22 mouse cellular contexts compared by ENCODE assay signal in genomic region chr7:67854080-67855022, GRCm38 (mm10).
A peak's percentile ranks its signal among the peaks of the same experiment; 100 is the strongest.
DNase-seq lines count a peak whose midpoint lies in the region; ATAC-seq and TF ChIP-seq lines count a peak whose summit lies in the region.
"Had no signal": no experiment of that assay in that cellular context is flagged by ENCODE, and none has a peak within 500 bp of the region (broad histone marks: within the 10 kb centered on the region; RNA-seq: fewer than 3 reads in every experiment).

No protein-coding gene starts in this region.

- no peak overlapping the region for H3K4me3 ChIP-seq in layer of hippocampus, adult 2 months
- H3K4me3 ChIP-seq in CH12.LX (replicated peaks in 1 of 3; ENCODE audit: low read depth in 2 of 3, low read length in 2 of 3, poor library complexity in 1 of 3), result no peak overlapping the region
- H3K4me3 ChIP-seq: erythroblast, embryonic 14.5 days; forebrain, embryonic 13.5 days; heart, embryonic 10.5 days; hindbrain, embryonic 12.5 days; midbrain, embryonic 15.5 days had no signal

- H3K27me3 ChIP-seq in CH12.LX (replicated peaks), result peaks cover 76% of the 10 kb centered on the region
- H3K27me3 ChIP-seq: forebrain, embryonic 13.5 days; hindbrain, embryonic 12.5 days; midbrain, embryonic 15.5 days had no signal

- TF ChIP-seq EP300 in CH12.LX (IDR thresholded peaks at IDR 0.05; ENCODE audit: low read length), result peak; percentile 65

- no peaks in the 10 kb centered on the region for H3K79me2 ChIP-seq in CH12.LX (replicated peaks; ENCODE audit: control insufficient read depth, extremely low read depth, insufficient read depth, poor library complexity, severe bottlenecking)

- no peak for TF ChIP-seq POLR2A in CH12.LX (IDR thresholded peaks at IDR 0.05; ENCODE audit: low read depth, low read length)

- DNase-seq in layer of hippocampus, adult 2 months (ENCODE audit: low spot score in 2 of 2), result no peak
- DNase-seq in layer of hippocampus, postnatal 36 days, result no peak
- DNase-seq in CH12.LX (ENCODE audit: extremely low read depth), result peak; percentile 42
- DNase-seq in thymus, postnatal 14 days, result peak; percentile 38
- DNase-seq in kidney, postnatal 25 days, result no peak
- no peak for DNase-seq in testis, postnatal 10 days (ENCODE audit: low spot score)
- DNase-seq: adrenal gland, postnatal 36 days; cerebellum, adult 11-12 months; cerebellum, postnatal 36 days; gastrocnemius, postnatal 36 days; kidney, adult 2 months; kidney, postnatal 14 days; lung, postnatal 10 days; right cerebral cortex, adult 18-20 months had no signal

- in situ Hi-C loops in CH12.LX (cut with MboI; ENCODE audit: low pct_ligation_motif_present, low pct_unique_long_range_greater_than_20kb, low sequenced_read_pairs), result no loop called here

- TF ChIP-seq CTCF in layer of hippocampus, adult 2 months (conservative IDR thresholded peaks at IDR 0.05), result 0 out of 2 replicates have a peak, but pooled peaks have one; percentile 10
- no peak for TF ChIP-seq CTCF in CH12.LX (conservative IDR thresholded peaks at IDR 0.05 in 1 of 2, IDR thresholded peaks at IDR 0.05 in 1 of 2; ENCODE audit: low read depth in 2 of 2, low read length in 2 of 2)

- H3K4me2 ChIP-seq in CH12.LX (ENCODE audit: insufficient read depth, low read depth, poor library complexity, severe bottlenecking), result peak overlapping the region; percentile 58
- H3K4me2 ChIP-seq: forebrain, embryonic 13.5 days; hindbrain, embryonic 12.5 days; midbrain, embryonic 15.5 days had no signal

- peak; percentile 66 for ATAC-seq in megakaryocyte, adult 5-6 weeks (ENCODE audit: poor library complexity, severe bottlenecking)
- ATAC-seq: forebrain, embryonic 13.5 days; inflammation-experienced regulatory T-cells, adult 6 months; midbrain, embryonic 15.5 days had no signal

- H3K27ac ChIP-seq in layer of hippocampus, adult 2 months, result no peak overlapping the region
- no peak overlapping the region for H3K27ac ChIP-seq in CH12.LX (ENCODE audit: insufficient read depth, low read depth)
- H3K27ac ChIP-seq: forebrain, embryonic 13.5 days; heart, embryonic 10.5 days; hindbrain, embryonic 12.5 days; liver, embryonic 14.5 days; midbrain, embryonic 15.5 days had no signal

- dilution Hi-C loops in CH12.LX (cut with MboI; ENCODE audit: extremely low pct_ligation_motif_present, extremely low pct_unique_long_range_greater_than_20kb, low sequenced_read_pairs), result no loop called here

- no peaks in the 10 kb centered on the region for H3K9me3 ChIP-seq in CH12.LX (replicated peaks; ENCODE audit: low read length)
- H3K9me3 ChIP-seq: forebrain, embryonic 13.5 days; heart, embryonic 10.5 days; hindbrain, embryonic 12.5 days; midbrain, embryonic 15.5 days had no signal

- peaks cover 3 to 13% of the 10 kb centered on the region in 2 experiments for H3K4me1 ChIP-seq in CH12.LX (ENCODE audit: control insufficient read depth in 1 of 2, insufficient read depth in 2 of 2)
- H3K4me1 ChIP-seq: hindbrain, embryonic 12.5 days had no signal

- no peaks in the 10 kb centered on the region for H3K36me3 ChIP-seq in CH12.LX (replicated peaks in 1 of 2; ENCODE audit: control insufficient read depth in 1 of 2, insufficient read depth in 1 of 2, low read length in 1 of 2)
- H3K36me3 ChIP-seq: heart, embryonic 10.5 days; hindbrain, embryonic 12.5 days; midbrain, embryonic 15.5 days had no signal

- no peak overlapping the region for H3K9ac ChIP-seq in CH12.LX (ENCODE audit: insufficient read depth, low read depth)
- H3K9ac ChIP-seq: forebrain, embryonic 13.5 days; hindbrain, embryonic 12.5 days; liver, embryonic 14.5 days; midbrain, embryonic 15.5 days had no signal

- no peak for TF ChIP-seq RAD21 in CH12.LX (IDR thresholded peaks at IDR 0.05; ENCODE audit: low read depth, low read length)

TF ChIP-seq in CH12.LX, 34 proteins besides CTCF, POLR2A, EP300 and RAD21:
- TF ChIP-seq JUN (IDR thresholded peaks at IDR 0.05; ENCODE audit: insufficient read depth, low read depth, low read length) (no peak), TBP (conservative IDR thresholded peaks at IDR 0.05; ENCODE audit: low read depth, low read length) (no peak), ETS1 (conservative IDR thresholded peaks at IDR 0.05; ENCODE audit: low read depth, low read length) (peak; percentile 52; the same call in 1 of the 2 replicates), MEF2A (IDR thresholded peaks at IDR 0.05; ENCODE audit: borderline replicate concordance, low read depth, low read length) (peak; percentile 46; the same call in 1 of the 2 replicates), BHLHE40 (IDR thresholded peaks at IDR 0.05; ENCODE audit: low read depth, low read length) (peak; percentile 69), MAX (IDR thresholded peaks at IDR 0.05; ENCODE audit: low read length) (no peak), ZMIZ1 (IDR thresholded peaks at IDR 0.05; ENCODE audit: low read depth, low read length) (no peak), IRF4 (IDR thresholded peaks at IDR 0.05; ENCODE audit: low read depth, low read length) (no peak), USF2 (conservative IDR thresholded peaks at IDR 0.05; ENCODE audit: low read depth, low read length) (no peak), NELFE (IDR thresholded peaks at IDR 0.05; ENCODE audit: low read depth, low read length) (no peak), MAZ (IDR thresholded peaks at IDR 0.05; ENCODE audit: low read depth, low read length) (0 out of 2 replicates have a peak, but pooled peaks have one; percentile 25), TCF12 (IDR thresholded peaks at IDR 0.05; ENCODE audit: low read depth, low read length) (peak; percentile 98), ZNF384 (IDR thresholded peaks at IDR 0.05; ENCODE audit: low read depth, low read length) (no peak), UBTF (IDR thresholded peaks at IDR 0.05; ENCODE audit: low read depth, low read length) (no peak), RCOR1 (conservative IDR thresholded peaks at IDR 0.05; ENCODE audit: low read depth, low read length) (no peak), POLR2AphosphoS2 (IDR thresholded peaks at IDR 0.05; ENCODE audit: low read depth, low read length) (no peak), SMC3 (IDR thresholded peaks at IDR 0.05; ENCODE audit: low read depth, low read length) (no peak), ZC3H11A (IDR thresholded peaks at IDR 0.05; ENCODE audit: low read depth, low read length) (no peak), E2F4 (IDR thresholded peaks at IDR 0.05; ENCODE audit: insufficient replicate concordance, low read depth, low read length) (no peak), GABPA (IDR thresholded peaks at IDR 0.05; ENCODE audit: insufficient replicate concordance, low read depth, low read length) (no peak), JUND (conservative IDR thresholded peaks at IDR 0.05; ENCODE audit: low read depth, low read length) (no peak), SIN3A (IDR thresholded peaks at IDR 0.05; ENCODE audit: low read length) (no peak), PAX5 (IDR thresholded peaks at IDR 0.05; ENCODE audit: low read length) (no peak), MAFK (IDR thresholded peaks at IDR 0.05; ENCODE audit: insufficient replicate concordance, low read length) (0 out of 2 replicates have a peak, but pooled peaks have one; percentile 33), HCFC1 (IDR thresholded peaks at IDR 0.05; ENCODE audit: low read depth, low read length) (no peak), USF1 (IDR thresholded peaks at IDR 0.05; ENCODE audit: low read depth, low read length) (no peak), MXI1 (IDR thresholded peaks at IDR 0.05; ENCODE audit: low read depth, low read length) (no peak), ELF1 (IDR thresholded peaks at IDR 0.05; ENCODE audit: low read depth, low read length) (no peak)
TF ChIP-seq in CH12.LX: peak in this region for 6.

Comparison
In these comparisons a context has a peak if more than half of its experiments do, and no peak if none do; other contexts are left out.
1. DNase-seq: peak in CH12.LX (single experiment) and thymus, postnatal 14 days (single experiment); none in layer of hippocampus, adult 2 months (0 of 2), layer of hippocampus, postnatal 36 days (0 of 2), kidney, postnatal 25 days (0 of 2) and testis, postnatal 10 days (single experiment).